Mouse (Mus musculus) 416B (cell line): ENCODE results near the gene Prune2.

Source experiments
- DNase-seq: peaks from one replicate; pipeline ENCODE4 v3.0.0; 2011; ENCODE audit warnings: low read depth

The Prune2 gene

DNA sequence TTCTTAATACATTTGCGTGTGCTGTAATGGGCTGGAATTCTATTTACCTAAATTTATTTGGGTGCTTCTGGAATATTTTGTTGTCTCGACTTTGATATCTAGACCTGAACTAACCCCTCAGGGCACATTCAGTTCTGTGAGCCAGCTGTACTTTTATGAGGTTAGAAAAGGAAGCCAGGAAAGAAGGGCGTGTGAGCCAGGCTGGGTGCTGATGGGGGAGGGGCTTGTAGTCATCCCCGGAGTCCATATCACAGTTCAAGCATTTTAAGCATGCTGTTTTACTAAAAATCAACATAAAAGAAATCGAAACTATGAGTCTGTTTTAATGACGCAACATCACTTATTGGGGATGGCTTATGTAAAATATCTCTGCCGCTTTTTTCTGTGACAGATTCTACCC lies 42.0 kb downstream of the Prune2 start:
- DNase-seq: no peak

DNA sequence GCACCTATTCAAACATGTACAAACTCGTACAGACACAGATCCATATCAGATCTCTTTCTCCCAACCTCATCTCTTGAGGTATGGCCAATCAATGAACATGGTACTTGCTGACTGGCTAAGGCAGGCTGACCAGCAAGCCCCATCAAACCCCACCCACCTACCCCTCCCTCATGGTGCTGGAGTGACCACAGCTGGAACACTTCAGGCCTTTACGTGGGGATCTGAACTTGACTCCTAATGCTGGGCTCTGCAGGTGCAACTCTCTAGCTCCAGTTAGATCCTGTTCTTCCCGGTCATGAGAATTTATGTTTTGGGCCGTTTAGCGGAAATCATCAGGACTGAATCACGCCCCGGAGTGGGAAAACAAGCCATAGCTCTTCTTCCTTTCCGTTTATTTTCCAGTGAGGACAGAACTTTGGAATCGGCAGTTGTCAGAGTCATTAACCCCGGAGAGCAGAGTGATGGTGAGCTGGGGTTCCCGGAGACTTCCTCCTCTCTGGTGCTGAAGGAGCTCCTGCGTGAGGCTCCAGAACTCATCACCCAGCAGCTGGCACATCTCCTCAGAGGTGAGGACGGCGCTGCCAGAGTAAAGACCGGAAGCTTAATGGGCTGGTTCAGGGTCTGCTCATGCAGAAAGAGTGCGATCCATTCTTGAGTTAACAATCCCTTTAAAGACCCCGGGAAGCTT lies 50.4 kb downstream of the Prune2 start:
- DNase-seq: no peak

DNA sequence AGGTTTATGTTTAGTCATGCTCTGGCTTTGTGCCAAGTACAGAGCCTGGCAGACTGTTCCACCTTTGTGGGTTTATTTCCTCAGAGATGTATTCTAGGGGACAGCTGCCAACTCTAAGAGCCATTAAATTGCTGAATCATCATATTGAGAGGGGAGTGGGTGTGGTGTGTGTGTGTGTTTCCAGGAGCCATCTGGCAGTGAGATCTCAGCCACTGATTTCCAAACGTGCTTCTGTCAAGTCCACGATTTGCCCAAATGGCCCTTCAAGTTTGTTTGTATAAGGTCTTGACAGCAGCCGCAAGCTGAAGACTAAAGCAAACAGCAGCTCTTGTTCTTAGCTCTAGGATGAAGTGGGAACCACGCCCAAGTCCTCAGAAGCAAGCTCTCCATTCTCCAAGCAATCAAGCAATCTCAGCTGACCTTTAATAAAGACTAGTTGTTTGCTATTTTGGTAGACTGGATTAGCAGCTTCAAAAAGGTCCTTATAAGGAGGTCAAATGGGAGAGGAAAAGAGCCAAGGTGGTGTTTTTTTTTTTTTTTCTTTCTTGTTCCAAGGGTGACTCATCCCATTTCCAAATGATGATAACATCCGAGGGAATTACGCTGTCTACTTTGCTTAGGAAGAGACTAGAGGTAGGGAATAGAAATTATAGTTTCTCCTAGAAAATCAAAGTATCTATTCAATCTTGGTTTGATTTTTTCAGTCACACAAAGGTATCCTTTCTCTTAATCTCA lies 55.5 kb downstream of the Prune2 start:
- peak; percentile 85 for DNase-seq

DNA sequence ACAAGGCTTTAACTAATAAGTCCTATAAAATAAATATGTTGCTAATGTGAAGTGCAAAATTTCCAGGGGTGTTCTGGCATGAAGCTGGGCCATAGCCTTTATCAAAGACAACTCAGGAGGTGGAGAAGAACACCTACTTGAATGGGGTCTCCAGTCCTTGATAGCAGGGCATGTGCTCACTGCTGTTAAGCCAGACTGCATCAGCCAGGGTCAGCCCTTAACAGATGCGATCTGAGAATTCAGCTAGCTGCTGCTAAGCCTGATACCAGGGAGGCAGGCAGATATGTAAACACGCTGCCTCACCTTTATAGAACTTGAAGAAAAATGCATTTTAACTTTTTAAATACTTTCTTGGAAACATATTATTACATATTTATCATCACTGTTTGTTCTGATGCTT lies 57.2 kb downstream of the Prune2 start:
- DNase-seq: no peak

DNA sequence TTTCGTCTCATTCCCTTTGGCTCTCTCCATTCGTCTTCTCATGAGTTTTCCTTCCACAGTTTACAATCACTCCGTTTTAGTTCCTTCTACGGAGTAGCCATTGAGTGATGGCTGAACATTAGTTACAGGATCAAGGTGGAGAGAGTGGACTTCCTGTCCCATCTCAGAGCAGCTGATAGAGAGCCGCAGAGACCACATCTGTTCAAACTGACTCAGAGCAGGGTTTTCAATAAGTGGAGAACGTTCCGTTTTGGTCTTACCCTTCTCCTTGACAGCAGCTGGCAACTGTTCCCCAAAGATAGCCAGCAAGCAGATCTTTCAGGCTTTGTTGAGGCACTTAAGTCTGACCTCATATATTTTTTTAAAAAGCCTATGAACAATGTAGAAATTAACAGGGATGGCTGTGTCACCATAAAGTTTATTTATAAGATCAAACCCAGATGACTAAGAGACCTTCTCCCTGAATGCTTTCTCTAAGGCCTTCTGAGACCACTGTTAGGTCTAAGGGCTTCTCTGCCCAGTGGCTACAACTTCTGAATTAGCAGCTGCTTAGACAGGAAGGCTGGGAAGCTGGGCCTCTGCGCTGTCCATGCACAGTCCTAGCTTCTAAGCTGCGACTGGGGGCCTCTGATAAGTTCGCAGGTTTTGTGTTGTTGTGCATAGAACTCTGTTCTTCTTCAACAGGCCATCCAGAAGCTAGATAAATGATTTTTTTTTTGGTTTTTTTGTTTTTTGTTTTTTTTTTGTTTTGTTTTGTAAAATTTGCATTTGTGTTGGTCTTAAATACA lies 58.6 kb downstream of the Prune2 start:
- peak; percentile 83 for DNase-seq

DNA sequence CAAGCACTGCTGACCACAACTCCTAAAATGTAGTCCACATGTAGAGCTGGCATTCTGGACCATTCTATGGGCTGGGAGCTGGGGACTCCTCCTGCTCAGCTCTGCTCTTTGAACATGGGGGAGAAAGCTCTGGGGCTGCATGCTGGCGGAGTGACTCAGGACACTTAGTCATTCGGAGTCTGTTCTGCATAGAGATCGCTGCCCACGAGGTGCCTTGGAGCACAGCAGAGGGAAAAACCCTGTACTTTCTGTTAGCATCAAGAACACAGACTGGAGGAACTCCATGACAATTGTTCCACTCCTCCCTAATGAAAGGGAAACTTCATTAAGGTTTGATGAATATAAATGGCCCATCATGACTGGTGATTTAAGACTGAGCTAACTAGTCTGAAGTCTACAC lies 68.8 kb downstream of the Prune2 start:
- no peak for DNase-seq

DNA sequence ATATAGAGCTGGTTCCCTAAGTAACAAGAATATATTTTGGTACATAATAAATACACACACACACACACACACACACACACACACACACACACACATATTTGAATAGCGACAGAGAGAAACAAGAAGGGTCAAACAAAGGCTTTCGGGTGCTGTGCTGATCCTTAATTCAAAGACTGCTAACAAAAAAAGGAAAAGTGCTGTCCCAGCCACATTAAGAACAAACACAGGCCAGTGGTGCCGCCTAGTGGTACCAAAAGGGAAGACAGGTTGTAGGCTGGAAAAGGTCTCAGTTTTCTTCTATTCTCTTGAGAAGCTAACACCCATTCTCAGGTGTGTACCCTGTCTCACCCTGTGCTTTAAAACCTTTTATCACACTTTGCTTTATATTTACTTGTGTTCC lies 74.4 kb downstream of the Prune2 start:
- DNase-seq: peak; percentile 80

DNA sequence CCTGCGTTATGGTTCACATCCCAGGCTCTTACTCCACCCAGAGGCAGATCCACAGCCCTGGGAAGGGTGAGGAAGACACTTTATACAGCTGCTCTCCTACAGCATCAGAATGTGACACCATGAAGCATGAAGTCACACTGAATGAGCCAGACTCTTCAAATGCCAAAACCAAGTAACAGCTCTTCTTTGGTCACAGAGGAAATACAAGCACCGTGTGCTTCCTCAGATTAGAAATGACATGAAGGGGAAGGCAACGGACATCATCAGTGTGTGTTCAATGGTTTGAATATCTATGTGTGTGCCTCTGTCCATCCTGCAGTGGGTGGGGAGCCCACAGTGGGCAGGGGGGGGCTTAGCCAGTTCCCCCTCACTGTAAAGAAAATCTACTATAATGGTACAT lies 76.4 kb downstream of the Prune2 start:
- peak; percentile 93 for DNase-seq

DNA sequence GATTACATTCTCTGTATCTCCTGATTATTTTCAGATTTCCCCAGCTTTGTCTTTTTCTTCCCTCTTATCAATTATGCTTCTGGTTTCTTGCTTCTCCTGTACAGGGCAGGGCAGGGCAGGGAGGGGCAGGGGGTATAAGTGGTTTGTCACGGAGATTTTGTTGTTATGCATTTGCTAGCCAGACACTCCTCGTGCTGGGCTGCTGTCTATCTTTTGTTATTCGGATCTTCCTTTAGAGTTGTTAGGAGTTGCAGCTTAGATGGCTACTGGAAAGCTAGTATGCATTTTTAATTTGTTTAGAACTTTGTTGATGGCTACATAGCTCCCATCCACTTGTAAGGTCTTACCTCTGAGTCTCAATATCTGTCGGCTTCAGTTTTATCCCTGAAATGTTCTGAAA lies 91.0 kb downstream of the Prune2 start:
- no peak for DNase-seq

DNA sequence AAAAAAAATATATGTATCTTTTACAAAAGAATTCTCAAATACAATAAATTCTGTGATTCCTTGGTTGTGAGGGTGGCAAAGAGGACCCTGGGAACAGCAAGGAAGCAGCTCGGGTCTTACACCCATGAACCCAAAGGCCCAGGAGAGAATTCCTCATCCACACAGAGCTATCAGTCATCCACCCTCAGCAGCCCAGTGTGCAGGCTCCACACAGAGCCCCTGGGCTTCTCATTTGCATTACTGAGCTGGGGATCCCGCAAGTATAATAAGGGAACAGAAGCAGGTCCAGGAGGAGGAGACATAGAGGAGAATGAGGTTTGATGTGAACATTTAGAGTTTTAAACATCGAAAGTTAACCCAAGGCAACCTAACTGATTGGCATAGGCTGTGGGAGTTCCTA lies 100.0 kb downstream of the Prune2 start:
- DNase-seq: no peak

DNA sequence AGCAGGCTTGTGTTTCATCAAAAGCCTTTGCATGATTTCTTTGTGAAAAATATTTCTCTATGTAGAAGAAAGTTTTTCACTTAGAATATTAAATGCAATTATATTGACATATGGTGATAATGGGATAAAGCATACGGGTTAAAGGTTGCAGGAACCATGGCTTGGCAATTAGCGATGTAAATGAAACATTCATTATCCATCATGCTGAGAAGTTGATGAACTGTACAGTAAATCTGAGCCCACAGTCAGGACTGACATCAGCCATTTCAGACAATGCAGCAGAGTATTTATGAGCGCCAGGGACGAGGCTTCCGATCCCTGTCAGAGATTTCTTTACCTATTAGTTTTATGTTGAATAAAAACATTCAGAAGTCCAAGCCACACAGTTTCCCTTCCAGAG lies 104.2 kb downstream of the Prune2 start:
- no peak for DNase-seq

DNA sequence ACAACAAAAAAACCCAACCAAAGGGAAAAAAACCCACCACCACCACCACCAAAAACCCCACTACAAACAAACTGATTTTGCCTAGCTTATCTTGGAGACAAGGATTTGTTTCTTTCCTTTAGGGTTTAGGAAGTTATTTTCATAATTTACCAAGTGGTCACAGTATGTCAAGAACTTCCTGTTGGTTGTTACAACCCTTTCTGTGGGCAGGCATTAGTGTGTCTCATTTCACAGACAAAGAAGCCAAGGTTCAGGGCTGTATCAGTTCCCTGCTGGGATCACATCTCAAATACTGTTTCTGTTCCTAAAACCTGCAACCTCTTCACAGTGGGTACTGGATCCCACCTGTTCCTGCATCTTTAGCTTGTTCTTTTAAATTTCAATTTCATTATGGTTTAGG lies 108.5 kb downstream of the Prune2 start:
- DNase-seq: peak; percentile 58

DNA sequence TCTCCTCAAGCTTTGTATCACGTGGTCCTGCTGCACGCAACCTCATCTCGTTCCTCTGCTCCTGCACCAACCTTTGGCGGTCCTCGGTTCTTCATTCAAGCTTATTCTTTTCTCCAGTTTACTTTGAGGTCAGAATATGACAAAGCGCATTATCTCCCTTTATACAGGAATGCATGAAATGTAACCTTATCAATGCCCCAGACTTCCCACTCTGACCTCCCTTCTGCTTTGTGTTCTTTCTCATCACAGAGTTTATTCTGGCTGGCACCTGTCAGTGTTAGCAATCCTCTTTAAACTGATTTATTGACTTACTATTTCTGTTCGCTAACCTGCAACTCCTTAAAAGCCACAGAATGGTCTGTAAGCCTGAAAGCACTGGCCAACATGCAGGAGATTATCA lies 113.1 kb downstream of the Prune2 start:
- no peak for DNase-seq

DNA sequence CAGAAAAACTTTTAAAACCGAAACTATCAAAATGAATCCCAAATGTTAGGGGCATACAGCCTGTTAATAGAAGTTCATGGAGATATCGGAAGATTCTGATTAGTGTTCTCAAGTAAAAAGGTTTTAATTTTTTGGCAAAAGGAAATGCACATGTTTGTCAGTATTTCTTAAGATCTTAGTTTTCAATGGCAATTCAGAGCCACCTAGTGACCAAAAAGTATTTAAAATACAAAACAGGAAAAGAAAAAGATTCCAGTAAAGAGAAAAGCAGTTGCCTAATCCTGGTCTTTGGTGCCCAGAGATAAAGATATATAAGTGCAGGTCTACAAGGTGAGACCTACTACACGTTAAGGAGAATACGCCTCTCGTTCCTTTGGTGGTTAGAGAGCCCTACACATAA lies 115.3 kb downstream of the Prune2 start:
- DNase-seq: peak; percentile 32

DNA sequence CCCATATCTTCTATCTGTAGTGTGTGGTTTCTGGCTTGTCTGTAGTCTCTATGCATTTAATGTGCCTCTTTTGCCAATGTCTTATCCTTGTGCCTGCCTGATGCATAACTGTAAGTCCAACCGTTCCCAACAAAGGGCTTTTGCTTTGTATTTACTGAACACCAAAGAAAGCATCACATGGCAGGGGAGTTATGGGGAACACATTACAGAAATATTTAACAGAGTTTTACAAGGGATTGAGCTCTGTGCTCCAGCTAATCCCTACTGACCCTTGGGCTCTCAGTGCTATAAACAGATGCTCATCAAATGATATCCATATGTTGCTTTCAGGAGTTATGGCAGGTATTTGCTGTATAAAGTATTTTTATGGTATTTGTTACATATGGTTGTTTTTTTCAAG lies 116.3 kb downstream of the Prune2 start:
- no peak for DNase-seq

DNA sequence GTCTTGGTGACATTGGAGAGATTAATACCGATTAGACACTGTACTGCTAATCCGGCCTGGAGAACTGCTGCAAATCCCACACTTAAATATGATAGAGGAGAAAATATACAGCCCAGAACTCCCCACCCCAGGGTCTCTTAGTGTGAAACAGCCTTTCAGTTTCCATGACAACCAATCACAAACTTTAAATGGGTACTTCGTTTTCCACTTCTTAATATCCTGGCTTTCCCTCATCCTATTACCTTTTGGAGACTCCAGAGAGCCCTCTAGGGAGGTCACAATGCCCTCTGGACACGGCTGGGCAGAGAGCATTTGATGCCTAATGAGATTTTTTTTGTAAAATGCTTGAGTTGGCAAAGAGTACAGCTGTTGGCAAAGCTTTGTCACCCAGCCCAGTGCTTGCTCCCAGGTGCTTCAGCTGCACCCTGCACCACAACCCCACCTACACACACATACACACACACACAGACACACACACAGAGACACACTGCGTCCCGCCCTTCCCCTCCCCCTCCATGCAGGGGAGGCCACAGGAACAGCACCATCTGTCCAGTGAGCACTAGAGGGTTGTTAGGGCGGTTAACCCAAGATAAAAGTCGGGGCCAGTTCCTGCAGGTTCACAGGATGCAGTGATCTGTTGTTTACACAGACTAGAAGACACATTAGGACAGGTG lies 122.9 kb downstream of the Prune2 start:
- DNase-seq: no peak

DNA sequence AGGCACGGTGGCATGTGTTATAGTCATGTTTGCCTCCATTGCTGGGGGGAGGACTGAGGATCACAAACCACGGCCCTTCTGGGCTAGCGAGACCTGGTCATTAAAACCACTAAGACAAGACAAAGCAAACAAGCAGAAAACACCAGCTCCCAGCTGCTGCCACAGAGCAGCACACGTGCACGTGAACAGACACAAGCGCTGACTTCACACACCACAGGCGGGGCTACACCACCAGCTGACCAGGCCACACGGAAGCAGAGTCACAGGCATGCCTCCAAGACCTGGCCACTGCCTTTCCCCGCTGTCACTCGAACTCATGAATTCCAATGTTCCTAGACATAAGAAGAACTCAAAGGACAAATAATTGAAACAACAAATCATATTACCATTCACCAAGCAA lies 125.5 kb downstream of the Prune2 start:
- DNase-seq: no peak

DNA sequence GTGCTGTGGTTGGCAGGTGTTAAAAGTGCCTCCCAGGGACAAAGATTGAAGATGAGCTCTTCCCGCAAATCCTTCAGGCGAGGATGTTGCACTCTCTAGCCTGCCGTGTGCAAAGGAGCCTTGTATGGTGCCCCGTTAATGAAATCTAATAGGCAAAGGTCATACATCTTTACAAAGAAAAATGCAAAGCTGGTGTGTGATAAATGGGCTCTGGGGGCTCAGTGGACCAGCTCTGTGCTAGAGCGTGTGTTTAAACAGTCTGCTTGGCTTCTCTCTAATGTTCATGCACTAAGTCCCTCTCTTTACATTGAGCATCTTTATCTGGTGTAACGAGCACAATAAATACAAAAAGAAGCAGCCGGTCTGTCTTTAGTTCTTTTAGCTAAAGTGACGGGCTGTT lies 138.1 kb downstream of the Prune2 start:
- no peak for DNase-seq

DNA sequence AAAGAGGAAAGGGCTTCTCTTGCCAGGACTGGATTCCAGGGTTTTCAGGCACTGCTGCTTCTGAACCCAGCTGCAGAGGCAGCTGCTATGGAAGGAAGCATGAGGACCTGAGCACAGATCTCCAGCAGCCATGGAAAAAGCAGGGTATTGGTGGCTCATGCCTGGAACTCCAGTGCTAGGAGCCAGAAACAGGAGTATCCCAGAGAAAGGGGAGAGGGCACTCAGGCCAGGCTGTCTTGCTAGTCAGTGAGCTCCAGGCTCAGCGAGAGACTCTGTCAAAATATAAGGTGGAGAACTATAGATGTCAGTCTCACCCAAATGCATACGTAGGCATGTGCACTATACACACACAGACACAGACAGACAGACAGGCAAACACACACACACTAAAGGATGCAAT lies 140.4 kb downstream of the Prune2 start:
- DNase-seq: no peak

DNA sequence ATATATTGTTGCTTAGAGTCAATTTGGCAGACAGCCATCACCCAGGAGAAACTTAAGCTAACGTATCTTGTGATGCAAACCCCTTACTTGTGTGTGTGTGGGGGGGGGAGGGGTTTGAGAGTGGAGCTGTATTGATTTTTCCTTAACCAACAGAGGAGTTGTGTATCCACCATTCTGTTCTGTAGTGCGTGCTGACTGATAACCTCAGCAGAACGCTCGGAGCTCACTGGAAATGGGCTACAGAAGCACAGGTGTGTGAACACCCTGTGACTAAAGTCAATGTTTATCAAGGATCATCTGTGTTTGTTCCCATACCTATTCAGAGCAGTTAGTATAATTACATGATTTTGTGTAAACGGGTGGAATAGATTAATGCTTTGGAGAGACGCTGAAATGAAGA lies 141.3 kb downstream of the Prune2 start:
- DNase-seq: no peak

DNA sequence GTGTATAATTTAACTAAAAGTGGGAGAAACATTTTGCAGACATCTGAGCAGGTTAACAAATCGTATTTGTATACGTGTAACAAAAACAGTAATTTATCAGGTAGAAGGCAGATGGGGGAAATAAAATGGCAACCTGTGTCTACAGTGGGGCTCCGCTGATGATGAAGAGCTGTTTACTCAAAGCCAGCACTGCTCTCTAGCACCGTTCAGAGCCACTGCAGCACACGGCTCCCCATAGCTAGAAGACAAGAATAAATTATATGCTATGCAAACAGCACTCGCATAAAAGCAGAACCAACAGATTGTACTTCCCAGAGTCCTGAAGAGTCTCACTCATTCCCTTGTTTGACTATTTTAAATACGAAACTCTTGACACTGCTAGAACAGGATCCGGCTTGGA lies 152.9 kb downstream of the Prune2 start:
- no peak for DNase-seq

DNA sequence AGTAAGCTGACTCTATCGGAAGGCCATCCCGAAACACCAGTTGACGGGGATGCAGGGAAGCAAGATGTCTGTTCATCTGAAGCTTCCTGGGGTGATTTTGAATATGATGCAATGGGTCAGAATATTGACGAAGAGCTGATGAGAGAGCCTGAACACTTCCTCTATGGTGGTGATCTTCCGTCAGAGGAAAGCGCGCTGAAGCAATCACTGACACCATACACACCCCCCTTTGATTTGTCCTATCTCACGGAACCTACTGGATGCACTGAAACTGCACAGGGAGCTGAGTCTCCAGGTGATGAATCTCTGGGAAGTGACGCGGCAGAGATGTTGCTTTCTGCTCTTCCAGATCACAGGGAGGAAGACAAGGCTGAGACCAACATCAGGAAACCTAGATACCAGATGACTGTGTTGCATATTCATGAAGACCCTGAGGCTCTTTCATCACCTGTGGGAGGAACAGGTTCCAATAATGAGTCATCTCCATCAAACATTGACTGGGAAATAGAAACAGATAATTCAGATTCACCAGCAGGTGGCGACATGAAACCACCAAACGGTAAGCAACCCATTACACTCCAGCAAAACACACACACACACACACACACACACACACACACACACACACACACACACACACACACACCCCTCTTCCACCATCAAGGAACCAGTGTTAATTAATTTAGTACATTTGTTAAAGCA lies 168.3 kb downstream of the Prune2 start:
- DNase-seq: peak; percentile 81
